Mouse (Mus musculus) common myeloid progenitor, adult 5-6 weeks (primary cell): Measurements from ENCODE around the gene Aplp2. TPM values are rescaled to one million over a fixed set of nuclear protein-coding genes. Genes with fewer than 3 reads are reported as not detected.
A peak's percentile ranks its signal among the peaks of the same experiment; 100 is the strongest.

Source experiments
- ATAC-seq: replicated peaks from 2 replicates; pipeline ENCODE4 v1.8.0; 2016; ENCODE audit warnings: low read depth, mild to moderate bottlenecking, moderate TSS enrichment, inconsistent platforms; ENCODE audit not compliant: poor library complexity, severe bottlenecking
- total RNA-seq: library from RNA; stranded (forward); fragments of 200-1000, 187-1606 nt; gene quantifications from 2 replicates; pipeline ENCODE4 v1.2.3, GENCODE M21; 2017

Gene Aplp2
- total RNA-seq, 1 experiment from 2014 or later, result 86.3 TPM

GRCm38 (mm10) chr9:31130357-31131204 is 81.0 kb downstream of the Aplp2 start:
- ATAC-seq, result peak; percentile 26

GRCm38 (mm10) chr9:31129956-31130355 is 81.7 kb downstream of the Aplp2 start:
- peak; percentile 66 for ATAC-seq

- ATAC-seq, result peak; percentile 65
Measured at GRCm38 (mm10) chr9:31127876-31128465, 83.6 kb downstream of the Aplp2 start.

- ATAC-seq, result no peak
Measured at GRCm38 (mm10) chr9:31126079-31126478, 85.5 kb downstream of the Aplp2 start.

- ATAC-seq, result no peak
Measured at GRCm38 (mm10) chr9:31122464-31123030, 89.1 kb downstream of the Aplp2 start.

GRCm38 (mm10) chr9:31120533-31120915 is 91.1 kb downstream of the Aplp2 start:
- ATAC-seq, result no peak

GRCm38 (mm10) chr9:31119882-31120532 is 91.6 kb downstream of the Aplp2 start:
- no peak for ATAC-seq

- ATAC-seq, result 0 out of 2 replicates have a peak, but pooled peaks have one; percentile 31
Measured at GRCm38 (mm10) chr9:31119405-31119804, 92.2 kb downstream of the Aplp2 start.

- ATAC-seq, result peak; percentile 46; the same call in 1 of the 2 replicates
Measured at GRCm38 (mm10) chr9:31118520-31119298, 92.9 kb downstream of the Aplp2 start.

- no peak for ATAC-seq
Measured at GRCm38 (mm10) chr9:31117488-31117887, 94.1 kb downstream of the Aplp2 start.

- ATAC-seq, result no peak
Measured at GRCm38 (mm10) chr9:31117088-31117487, 94.5 kb downstream of the Aplp2 start.

- ATAC-seq, result no peak
Measured at GRCm38 (mm10) chr9:31115586-31115985, 96.0 kb downstream of the Aplp2 start.

- ATAC-seq, result no peak
Measured at GRCm38 (mm10) chr9:31108464-31108863, 103.2 kb downstream of the Aplp2 start.

Other genes with a start within 250 kb of the Aplp2 start
- 21.8 and 32.8 TPM in 2 replicates for gene Zbtb44, start 181.2 kb downstream of the Aplp2 start, total RNA-seq
- gene St14, start 80.0 kb downstream of the Aplp2 start, total RNA-seq, result 3.7 and 12.0 TPM in 2 replicates
- 9.4 and 11.4 TPM in 2 replicates for gene Prdm10, start 68.7 kb upstream of the Aplp2 start, total RNA-seq
- gene Nfrkb, start 174.4 kb upstream of the Aplp2 start, total RNA-seq, result 25.0 and 29.0 TPM in 2 replicates